Mouse (Mus musculus) CH12.LX (cell line): Measurements from ENCODE around the gene Plau. TPM values are rescaled to one million over a fixed set of nuclear protein-coding genes. Genes with fewer than 3 reads are reported as not detected.
A peak's percentile ranks its signal among the peaks of the same experiment; 100 is the strongest.

ENCODE experiments used
- DNase-seq: peaks from one replicate; pipeline ENCODE4 v3.0.0-alpha.2; 2013; ENCODE audit errors: extremely low read depth
- H3K27ac ChIP-seq: 2 replicates; pipeline ENCODE4 v1.5.1; 2012; ENCODE audit warnings: low read depth, mild to moderate bottlenecking, control low read depth, moderate library complexity; ENCODE audit not compliant: insufficient read depth
- H3K27me3 ChIP-seq: replicated peaks from 2 replicates; pipeline ENCODE3; 2012; ENCODE audit warnings: inconsistent platforms
- H3K36me3 ChIP-seq, 2 experiments: replicated peaks in 1 of 2; 2 replicates each; pipeline versions ENCODE3 to v1.6.1; 2012; ENCODE audit warnings: inconsistent platforms in 1 of 2, low read length in 1 of 2, mild to moderate bottlenecking in 1 of 2, mixed read lengths in 1 of 2, moderate library complexity in 1 of 2; ENCODE audit not compliant: control insufficient read depth in 1 of 2, insufficient read depth in 1 of 2
- H3K4me1 ChIP-seq, 2 experiments: 2 replicates each; pipeline ENCODE4 v1.6.1; 2012; ENCODE audit warnings: inconsistent platforms in 1 of 2, moderate library complexity in 1 of 2; ENCODE audit not compliant: insufficient read depth in 2 of 2, control insufficient read depth in 1 of 2
- H3K4me2 ChIP-seq: 2 replicates; pipeline ENCODE4 v1.6.1; 2012; ENCODE audit warnings: low read depth, mild to moderate bottlenecking, control low read depth; ENCODE audit not compliant: poor library complexity, insufficient read depth, severe bottlenecking
- H3K4me3 ChIP-seq, 3 experiments: fragments of 150-350 bp in 1 of 3; sonication (generic) in 1 of 3; replicated peaks in 1 of 3; 2 replicates each; pipeline versions ENCODE3 to v1.5.1; 2011 to 2012; ENCODE audit warnings: low read depth in 2 of 3, low read length in 2 of 3, mild to moderate bottlenecking in 2 of 3, moderate library complexity in 2 of 3, control low read depth in 1 of 3, improper control_type of control experiment in 1 of 3, inconsistent platforms in 1 of 3, mixed read lengths in 1 of 3; ENCODE audit not compliant: poor library complexity in 1 of 3
- H3K79me2 ChIP-seq: replicated peaks from 2 replicates; pipeline ENCODE4 v1.6.1; 2012; ENCODE audit warnings: mild to moderate bottlenecking, moderate library complexity; ENCODE audit not compliant: control insufficient read depth, poor library complexity, insufficient read depth, severe bottlenecking; ENCODE audit errors: extremely low read depth
- H3K9ac ChIP-seq: 2 replicates; pipeline ENCODE4 v1.6.1; 2012; ENCODE audit warnings: low read depth, mild to moderate bottlenecking, control low read depth, moderate library complexity; ENCODE audit not compliant: insufficient read depth
- H3K9me3 ChIP-seq: replicated peaks from 2 replicates; pipeline ENCODE3; 2012; ENCODE audit warnings: low read length, inconsistent platforms, mixed read lengths
- BHLHE40 ChIP-seq: IDR thresholded peaks from 2 replicates; pipeline ENCODE4 v1.6.1; 2011; ENCODE audit warnings: mild to moderate bottlenecking, low read depth, low read length, improper control_type of control experiment
- CHD1 ChIP-seq: IDR thresholded peaks from 2 replicates; pipeline ENCODE4 v1.6.1; 2012; ENCODE audit warnings: low read depth, low read length, improper control_type of control experiment, inconsistent platforms
- CHD2 ChIP-seq: IDR thresholded peaks from 2 replicates; pipeline ENCODE4 v1.6.1; 2011; ENCODE audit warnings: low read length, improper control_type of control experiment
- CTCF ChIP-seq, 2 experiments: IDR thresholded peaks in 1 of 2; conservative IDR thresholded peaks in 1 of 2; 2 replicates each; pipeline ENCODE4 v1.5.1; 2011 to 2012; ENCODE audit warnings: low read depth in 2 of 2, low read length in 2 of 2, improper control_type of control experiment in 1 of 2, inconsistent platforms in 1 of 2, mild to moderate bottlenecking in 1 of 2, moderate library complexity in 1 of 2
- E2F4 ChIP-seq: IDR thresholded peaks from 2 replicates; pipeline ENCODE4 v1.6.1; 2011; ENCODE audit warnings: low read depth, low read length, improper control_type of control experiment; ENCODE audit not compliant: insufficient replicate concordance
- ELF1 ChIP-seq: IDR thresholded peaks from 2 replicates; pipeline ENCODE4 v1.6.1; 2014; ENCODE audit warnings: low read depth, mild to moderate bottlenecking, inconsistent platforms, low read length, improper control_type of control experiment
- EP300 ChIP-seq: IDR thresholded peaks from 2 replicates; pipeline ENCODE4 v1.6.1; 2011; ENCODE audit warnings: low read length, improper control_type of control experiment
- ETS1 ChIP-seq: conservative IDR thresholded peaks from 2 replicates; pipeline ENCODE4 v1.6.1; 2012; ENCODE audit warnings: low read depth, mild to moderate bottlenecking, inconsistent platforms, low read length, improper control_type of control experiment, moderate library complexity
- GABPA ChIP-seq: IDR thresholded peaks from 2 replicates; pipeline ENCODE4 v1.6.1; 2012; ENCODE audit warnings: low read depth, low read length, improper control_type of control experiment, inconsistent platforms; ENCODE audit not compliant: insufficient replicate concordance
- HCFC1 ChIP-seq: IDR thresholded peaks from 2 replicates; pipeline ENCODE4 v1.6.1; 2012; ENCODE audit warnings: low read depth, mild to moderate bottlenecking, inconsistent platforms, low read length, improper control_type of control experiment
- IRF4 ChIP-seq: IDR thresholded peaks from 2 replicates; pipeline ENCODE4 v1.6.1; 2014; ENCODE audit warnings: low read depth, mild to moderate bottlenecking, inconsistent platforms, low read length, improper control_type of control experiment
- JUN ChIP-seq: IDR thresholded peaks from 2 replicates; pipeline ENCODE4 v1.6.1; 2011; ENCODE audit warnings: low read depth, mild to moderate bottlenecking, low read length, improper control_type of control experiment, moderate library complexity; ENCODE audit not compliant: insufficient read depth
- JUND ChIP-seq: conservative IDR thresholded peaks from 2 replicates; pipeline ENCODE4 v1.6.1; 2011; ENCODE audit warnings: low read depth, low read length, improper control_type of control experiment
- KAT2A ChIP-seq: IDR thresholded peaks from 2 replicates; pipeline ENCODE4 v1.6.1; 2012; ENCODE audit warnings: low read length, improper control_type of control experiment, inconsistent platforms; ENCODE audit not compliant: insufficient replicate concordance
- MAFK ChIP-seq: IDR thresholded peaks from 2 replicates; pipeline ENCODE4 v1.6.1; 2011; ENCODE audit warnings: low read length, improper control_type of control experiment; ENCODE audit not compliant: insufficient replicate concordance
- MAX ChIP-seq: IDR thresholded peaks from 2 replicates; pipeline ENCODE4 v1.6.1; 2011; ENCODE audit warnings: low read length, improper control_type of control experiment
- MAZ ChIP-seq: IDR thresholded peaks from 2 replicates; pipeline ENCODE4 v1.6.1; 2012; ENCODE audit warnings: low read depth, mild to moderate bottlenecking, inconsistent platforms, low read length, improper control_type of control experiment, moderate library complexity
- MEF2A ChIP-seq: IDR thresholded peaks from 2 replicates; pipeline ENCODE4 v1.6.1; 2014; ENCODE audit warnings: low read depth, mild to moderate bottlenecking, inconsistent platforms, low read length, improper control_type of control experiment, borderline replicate concordance
- MXI1 ChIP-seq: IDR thresholded peaks from 2 replicates; pipeline ENCODE4 v1.6.1; 2011; ENCODE audit warnings: mild to moderate bottlenecking, low read depth, low read length, improper control_type of control experiment
- MYC ChIP-seq: IDR thresholded peaks from 2 replicates; pipeline ENCODE4 v1.6.1; 2011; ENCODE audit warnings: low read depth, mild to moderate bottlenecking, improper control_type of control experiment, low read length
- NELFE ChIP-seq: IDR thresholded peaks from 2 replicates; pipeline ENCODE4 v1.6.1; 2011; ENCODE audit warnings: low read depth, low read length, improper control_type of control experiment
- NRF1 ChIP-seq: IDR thresholded peaks from 2 replicates; pipeline ENCODE4 v1.6.1; 2014; ENCODE audit warnings: low read depth, mild to moderate bottlenecking, inconsistent platforms, low read length, improper control_type of control experiment, moderate library complexity
- PAX5 ChIP-seq: IDR thresholded peaks from 2 replicates; pipeline ENCODE4 v1.6.1; 2012; ENCODE audit warnings: low read length, inconsistent platforms, mixed read lengths
- POLR2A ChIP-seq: IDR thresholded peaks from 2 replicates; pipeline ENCODE4 v1.6.1; 2011; ENCODE audit warnings: low read depth, mild to moderate bottlenecking, improper control_type of control experiment, low read length
- POLR2AphosphoS2 ChIP-seq: IDR thresholded peaks from 2 replicates; pipeline ENCODE4 v1.6.1; 2011; ENCODE audit warnings: low read depth, low read length, improper control_type of control experiment
- RAD21 ChIP-seq: IDR thresholded peaks from 2 replicates; pipeline ENCODE4 v1.6.1; 2011; ENCODE audit warnings: low read depth, mild to moderate bottlenecking, low read length, improper control_type of control experiment, moderate library complexity
- RCOR1 ChIP-seq: conservative IDR thresholded peaks from 2 replicates; pipeline ENCODE4 v1.6.1; 2012; ENCODE audit warnings: low read depth, mild to moderate bottlenecking, inconsistent platforms, low read length, improper control_type of control experiment
- SIN3A ChIP-seq: IDR thresholded peaks from 2 replicates; pipeline ENCODE4 v1.6.1; 2012; ENCODE audit warnings: low read length, improper control_type of control experiment, inconsistent platforms
- SMC3 ChIP-seq: IDR thresholded peaks from 2 replicates; pipeline ENCODE4 v1.6.1; 2011; ENCODE audit warnings: low read depth, low read length, improper control_type of control experiment
- TBP ChIP-seq: conservative IDR thresholded peaks from 2 replicates; pipeline ENCODE4 v1.6.1; 2011; ENCODE audit warnings: low read depth, low read length, improper control_type of control experiment
- TCF12 ChIP-seq: IDR thresholded peaks from 2 replicates; pipeline ENCODE4 v1.6.1; 2014; ENCODE audit warnings: low read depth, mild to moderate bottlenecking, inconsistent platforms, low read length, improper control_type of control experiment
- UBTF ChIP-seq: IDR thresholded peaks from 2 replicates; pipeline ENCODE4 v1.6.1; 2012; ENCODE audit warnings: low read depth, mild to moderate bottlenecking, inconsistent platforms, low read length, improper control_type of control experiment, moderate library complexity
- USF1 ChIP-seq: IDR thresholded peaks from 2 replicates; pipeline ENCODE4 v1.6.1; 2014; ENCODE audit warnings: low read depth, mild to moderate bottlenecking, inconsistent platforms, low read length, improper control_type of control experiment
- USF2 ChIP-seq: conservative IDR thresholded peaks from 2 replicates; pipeline ENCODE4 v1.6.1; 2011; ENCODE audit warnings: low read depth, low read length, improper control_type of control experiment
- ZC3H11A ChIP-seq: IDR thresholded peaks from 2 replicates; pipeline ENCODE4 v1.6.1; 2012; ENCODE audit warnings: low read depth, mild to moderate bottlenecking, inconsistent platforms, low read length, improper control_type of control experiment
- ZKSCAN1 ChIP-seq: IDR thresholded peaks from 2 replicates; pipeline ENCODE4 v1.6.1; 2012; ENCODE audit warnings: low read depth, inconsistent platforms, low read length, improper control_type of control experiment, borderline replicate concordance
- ZMIZ1 ChIP-seq: IDR thresholded peaks from 2 replicates; pipeline ENCODE4 v1.6.1; 2012; ENCODE audit warnings: low read depth, mild to moderate bottlenecking, inconsistent platforms, low read length, improper control_type of control experiment
- ZNF384 ChIP-seq: IDR thresholded peaks from 2 replicates; pipeline ENCODE4 v1.6.1; 2012; ENCODE audit warnings: low read depth, low read length, improper control_type of control experiment, inconsistent platforms
- dilution Hi-C: fragments of 300-500 bp; cut with MboI; formaldehyde crosslinking; loops from 2 replicates; pipeline ENCODE4 v1.14.3; 2020; ENCODE audit warnings: low sequenced_read_pairs; ENCODE audit not compliant: extremely low pct_unique_long_range_greater_than_20kb, extremely low pct_ligation_motif_present
- in situ Hi-C: fragments of 300-500 bp; cut with MboI; formaldehyde crosslinking; loops from 3 replicates; pipeline ENCODE4 v1.14.3; 2019; ENCODE audit warnings: low sequenced_read_pairs, low pct_ligation_motif_present, low pct_unique_long_range_greater_than_20kb, mixed read lengths
- polyA plus RNA-seq: library from polyadenylated mRNA; unstranded; fragments of >175 nt; gene quantifications from 2 replicates; pipeline ENCODE4 v1.2.1, GENCODE M21; 2012; ENCODE audit warnings: low read depth; ENCODE audit not compliant: insufficient read length
- total RNA-seq, 2 experiments: library from RNA; depleted of rRNA; stranded (reverse); fragments of 300-350 nt in 1 of 2; fragments of >200 nt in 1 of 2; gene quantifications; 2 replicates each; pipeline ENCODE4 v1.2.3; 2012 to 2014

The Plau gene
- total and polyA plus RNA-seq, 3 experiments = 1.8 to 2.8 (median 2.4) TPM

DNA sequence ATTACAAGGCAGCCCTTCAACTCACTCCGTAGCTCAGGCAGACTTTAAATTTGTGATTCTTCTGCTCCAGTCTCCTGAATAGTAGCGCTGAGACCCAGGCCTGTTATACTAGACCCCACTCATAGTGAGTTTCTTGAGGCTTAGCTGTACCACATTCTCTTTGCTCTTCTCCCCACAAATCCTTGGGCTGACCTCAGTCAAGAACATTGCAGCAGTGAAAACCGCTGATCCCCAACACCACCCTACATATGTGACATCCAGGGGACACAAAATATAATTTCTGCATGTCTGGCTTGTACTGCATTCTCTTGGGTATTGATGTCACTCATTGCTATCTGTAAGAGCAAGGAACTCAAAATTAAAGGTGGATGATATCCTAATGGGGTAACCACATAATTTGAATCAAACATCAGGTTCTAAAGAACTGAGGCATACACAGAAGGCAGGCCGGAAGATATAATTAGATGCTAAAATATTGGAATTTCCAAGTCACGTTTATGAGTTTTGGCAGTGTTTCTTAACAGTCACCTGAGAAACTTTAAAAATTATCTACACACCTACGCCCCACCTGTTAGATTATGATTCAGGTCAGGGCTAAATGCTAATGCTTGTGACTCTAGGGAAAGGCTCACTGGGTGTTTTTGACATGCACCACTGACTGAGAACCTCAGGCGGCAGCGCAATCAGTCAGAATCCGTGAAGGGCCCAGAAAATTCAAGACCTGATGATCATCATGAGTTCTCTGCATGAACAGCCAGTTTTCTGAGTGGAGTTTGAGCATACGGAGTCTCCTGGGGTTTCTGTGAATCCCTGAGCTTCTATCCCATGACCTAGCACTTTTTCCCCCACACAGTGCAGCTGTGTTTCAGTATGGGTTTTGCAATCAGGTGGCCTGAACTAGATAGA lies 8.5 kb downstream of the Plau start:
- no peaks in the 10 kb centered on the region for H3K36me3 ChIP-seq
- H3K4me2 ChIP-seq = peak overlapping the region; percentile 73
- in situ Hi-C loops (no loop called here), dilution Hi-C loops (no loop called here)
- peak; percentile 87 for DNase-seq
- peak overlapping the region; percentile 58 for H3K9ac ChIP-seq
- no peaks in the 10 kb centered on the region for H3K79me2 ChIP-seq
- H3K27ac ChIP-seq = peak overlapping the region; percentile 78
- no peaks in the 10 kb centered on the region for H3K9me3 ChIP-seq
- H3K4me3 ChIP-seq = peak overlapping the region in 1 of 3 experiments; percentile 44
- H3K27me3 ChIP-seq = no peaks in the 10 kb centered on the region
- H3K4me1 ChIP-seq = peaks cover 10 to 69% of the 10 kb centered on the region in 2 experiments; a peak in 3 of 4 replicates
- peak; percentile 23; the same call in 1 of the 2 replicates for TF ChIP-seq IRF4
- TF ChIP-seq USF1 = no peak
- TF ChIP-seq PAX5 = no peak
- no peak for TF ChIP-seq USF2
- TF ChIP-seq E2F4 = no peak
- no peak; the same call in 1 of the 2 replicates for TF ChIP-seq MYC
- 0 out of 2 replicates have a peak, but pooled peaks have one; percentile 9 for TF ChIP-seq TBP
- no peak for TF ChIP-seq CHD2
- no peak for TF ChIP-seq JUND
- TF ChIP-seq JUN = no peak
- no peak for TF ChIP-seq ZMIZ1
- no peak for TF ChIP-seq RCOR1
- TF ChIP-seq RAD21 = no peak
- TF ChIP-seq POLR2AphosphoS2 = no peak
- no peak; the same call in 1 of the 2 replicates for TF ChIP-seq MXI1
- no peak for TF ChIP-seq ZC3H11A
- TF ChIP-seq HCFC1 = no peak
- peak; percentile 74 for TF ChIP-seq MAFK
- peak; percentile 82 for TF ChIP-seq BHLHE40
- no peak for TF ChIP-seq CTCF (conservative IDR thresholded peaks at IDR 0.05 in 1 of 2, IDR thresholded peaks at IDR 0.05 in 1 of 2; ENCODE audit: low read depth in 2 of 2, low read length in 2 of 2)
- no peak for TF ChIP-seq GABPA
- TF ChIP-seq POLR2A = no peak
- 0 out of 2 replicates have a peak, but pooled peaks have one; percentile 4 for TF ChIP-seq NELFE
- peak; percentile 69 for TF ChIP-seq EP300
- no peak for TF ChIP-seq MEF2A
- peak; percentile 93; the same call in 1 of the 2 replicates for TF ChIP-seq CHD1
- TF ChIP-seq MAX = peak; percentile 69; the same call in 1 of the 2 replicates
- 0 out of 2 replicates have a peak, but pooled peaks have one; percentile 61 for TF ChIP-seq MAZ
- TF ChIP-seq ETS1 = peak; percentile 69
- TF ChIP-seq KAT2A = no peak
- TF ChIP-seq SMC3 = no peak
- peak; percentile 57; the same call in 1 of the 2 replicates for TF ChIP-seq TCF12
- TF ChIP-seq UBTF = no peak
- no peak for TF ChIP-seq ELF1
- no peak for TF ChIP-seq ZKSCAN1
- no peak for TF ChIP-seq NRF1
- no peak; the same call in 1 of the 2 replicates for TF ChIP-seq SIN3A
- no peak for TF ChIP-seq ZNF384
- TF ChIP-seq, all 38 proteins: peak for 11
